Mouse (Mus musculus) forebrain, postnatal 0 days (tissue): ENCODE measurements around the gene Gm44805. TPM values are rescaled to one million over a fixed set of nuclear protein-coding genes. Genes with fewer than 3 reads are reported as not detected.

Experiments
- ATAC-seq: fragments of 200-750 bp; cut with Nextera tagmentation; 2 replicates; pipeline ENCODE4 v1.8.0; 2017; ENCODE audit warnings: mild to moderate bottlenecking, moderate library complexity
- DNase-seq: peaks from one replicate; pipeline ENCODE4 v3.0.0-alpha.2; 2015
- H3K27ac ChIP-seq: fragments of 300-500 bp; sonication (generic); 2 replicates; pipeline ENCODE4 v1.5.1; 2014; ENCODE audit warnings: low read depth, mild to moderate bottlenecking, antibody characterized with exemption, low read length, moderate library complexity, mixed read lengths
- H3K27me3 ChIP-seq: fragments of 300-500 bp; sonication (generic); 2 replicates; pipeline ENCODE4 v1.6.1; 2014; ENCODE audit warnings: mild to moderate bottlenecking, low read length, mixed read lengths; ENCODE audit not compliant: insufficient read depth
- H3K36me3 ChIP-seq: fragments of 300-500 bp; sonication (generic); 2 replicates; pipeline ENCODE4 v1.6.1; 2014; ENCODE audit warnings: mild to moderate bottlenecking, moderate library complexity; ENCODE audit not compliant: insufficient read depth
- H3K4me1 ChIP-seq: fragments of 300-500 bp; sonication (generic); 2 replicates; pipeline ENCODE4 v1.6.1; 2014; ENCODE audit warnings: antibody characterized with exemption; ENCODE audit not compliant: insufficient read depth
- H3K4me2 ChIP-seq: fragments of 300-500 bp; sonication (generic); 2 replicates; pipeline ENCODE4 v1.6.1; 2014; ENCODE audit warnings: low read depth, mild to moderate bottlenecking, moderate library complexity
- H3K4me3 ChIP-seq: fragments of 300-500 bp; sonication (generic); 2 replicates; pipeline ENCODE4 v1.5.1; 2014; ENCODE audit warnings: low read depth, low read length, mixed read lengths
- H3K9ac ChIP-seq: fragments of 300-500 bp; sonication (generic); 2 replicates; pipeline ENCODE4 v1.6.1; 2014; ENCODE audit warnings: mild to moderate bottlenecking
- H3K9me3 ChIP-seq: fragments of 300-500 bp; sonication (generic); 2 replicates; pipeline ENCODE4 v1.6.1; 2016; ENCODE audit warnings: low read length
- CTCF ChIP-seq: sonication (generic); IDR thresholded peaks from 2 replicates; pipeline ENCODE4 v1.5.1; 2016; ENCODE audit warnings: antibody characterized with exemption, control low read depth, low read depth
- WGBS: fragments of 180-500 bp; shearing (Covaris S2); extraction: QIAGEN DNeasy Blood & Tissue Kit; methylation state at CpG from one replicate; pipeline ENCODE4 v1.1.7; 2014; 5-methylcytosine and 5-hydroxymethylcytosine counted together
- polyA plus RNA-seq: library from polyadenylated mRNA; unstranded; fragments of >200 nt; fragmentation: Nextera tagmentation; extraction: Ambion mirVana; gene quantifications from 2 replicates; pipeline ENCODE4 v1.2.1, GENCODE M21; 2015
- total RNA-seq: library from RNA; depleted of rRNA; stranded (reverse); fragments of >200 nt; gene quantifications from 2 replicates; pipeline ENCODE4 v1.2.3, GENCODE M21; 2014

Gm44805 gene
- total and polyA plus RNA-seq, 2 experiments from 2014 or later = not detected

GRCm38 (mm10) chr7:19632720-19633119, 48.5 kb downstream of the Gm44805 start:
- DNase-seq (no peak), ATAC-seq (no peak)
- Histone ChIP-seq H3K27ac (no peak overlapping the region), H3K36me3 (peaks cover 54% of the 10 kb centered on the region), H3K4me3 (no peak overlapping the region), H3K4me2 (no peak overlapping the region), H3K4me1 (no peaks in the 10 kb centered on the region), H3K9ac (no peak overlapping the region), H3K27me3 (no peaks in the 10 kb centered on the region), H3K9me3 (no peaks in the 10 kb centered on the region)
- no peak for TF ChIP-seq CTCF

DNA sequence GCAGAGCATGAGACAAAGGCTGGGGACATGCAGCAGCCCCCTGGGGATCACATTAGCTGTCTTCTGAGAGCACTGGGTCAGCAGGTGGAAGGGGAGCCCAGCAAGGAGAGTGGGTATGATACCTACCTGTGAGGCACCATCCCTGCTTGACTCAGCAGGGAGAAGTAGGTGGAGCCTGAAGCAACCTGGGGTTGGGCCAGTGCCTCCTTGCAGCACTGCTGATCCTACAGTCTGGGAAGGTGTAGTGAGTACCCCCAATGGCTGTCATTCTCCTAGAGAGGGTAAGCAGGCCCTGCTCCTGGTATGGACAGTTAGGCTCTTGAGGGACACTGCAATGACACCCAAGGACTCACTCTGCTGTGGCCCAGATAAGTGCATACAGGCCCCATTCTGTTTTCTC, 48.9 kb downstream of the Gm44805 start:
- Histone ChIP-seq H3K9ac (no peak overlapping the region), H3K36me3 (peaks cover 49% of the 10 kb centered on the region), H3K4me2 (no peak overlapping the region), H3K9me3 (no peaks in the 10 kb centered on the region), H3K27ac (no peak overlapping the region), H3K4me1 (no peaks in the 10 kb centered on the region), H3K27me3 (no peaks in the 10 kb centered on the region), H3K4me3 (no peak overlapping the region)
- no peak for DNase-seq
- TF ChIP-seq CTCF = no peak
- no peak for ATAC-seq

DNA sequence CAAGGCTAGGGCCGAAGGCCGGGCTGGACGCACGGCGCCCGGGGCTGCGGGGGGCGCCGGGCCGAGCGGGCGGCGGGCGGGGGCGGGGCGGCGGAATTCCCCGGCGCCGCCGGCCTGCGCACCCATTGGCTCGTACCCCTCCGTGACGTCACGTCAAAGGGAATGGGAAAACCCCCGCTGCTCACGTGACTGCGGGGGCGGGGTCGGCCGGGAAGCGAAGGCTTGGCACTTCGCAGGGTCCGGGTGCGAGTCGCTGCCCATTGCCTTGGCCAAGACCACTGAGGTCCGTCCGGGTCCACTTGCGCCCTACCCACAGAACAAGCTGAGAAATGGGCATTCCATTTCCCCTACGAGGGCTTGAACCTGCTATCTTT, 51.9 kb downstream of the Gm44805 start, which contains the start of gene Relb:
Relb (minus strand) TSS at position 78 of the 374 bp plus-strand sequence.
- 4% methylated on average over 39 of the region's 41 CpGs for WGBS
- no peak for TF ChIP-seq CTCF
- peaks cover 20% of the 10 kb centered on the region for H3K36me3 ChIP-seq
- H3K9me3 ChIP-seq = no peaks in the 10 kb centered on the region
- ATAC-seq (peak; percentile 85), DNase-seq (peak; percentile 92)
- peak within 1 kb of the TSS; percentile 76 for H3K4me3 ChIP-seq
- H3K9ac ChIP-seq = peak within 1 kb of the TSS; percentile 49
- peak within 1 kb of the TSS; percentile 57; the same call in 1 of the 2 replicates for H3K27ac ChIP-seq
- H3K4me2 ChIP-seq = peak within 1 kb of the TSS; percentile 92
- no peaks in the 10 kb centered on the region for H3K4me1 ChIP-seq
- H3K27me3 ChIP-seq = no peaks in the 10 kb centered on the region

DNA sequence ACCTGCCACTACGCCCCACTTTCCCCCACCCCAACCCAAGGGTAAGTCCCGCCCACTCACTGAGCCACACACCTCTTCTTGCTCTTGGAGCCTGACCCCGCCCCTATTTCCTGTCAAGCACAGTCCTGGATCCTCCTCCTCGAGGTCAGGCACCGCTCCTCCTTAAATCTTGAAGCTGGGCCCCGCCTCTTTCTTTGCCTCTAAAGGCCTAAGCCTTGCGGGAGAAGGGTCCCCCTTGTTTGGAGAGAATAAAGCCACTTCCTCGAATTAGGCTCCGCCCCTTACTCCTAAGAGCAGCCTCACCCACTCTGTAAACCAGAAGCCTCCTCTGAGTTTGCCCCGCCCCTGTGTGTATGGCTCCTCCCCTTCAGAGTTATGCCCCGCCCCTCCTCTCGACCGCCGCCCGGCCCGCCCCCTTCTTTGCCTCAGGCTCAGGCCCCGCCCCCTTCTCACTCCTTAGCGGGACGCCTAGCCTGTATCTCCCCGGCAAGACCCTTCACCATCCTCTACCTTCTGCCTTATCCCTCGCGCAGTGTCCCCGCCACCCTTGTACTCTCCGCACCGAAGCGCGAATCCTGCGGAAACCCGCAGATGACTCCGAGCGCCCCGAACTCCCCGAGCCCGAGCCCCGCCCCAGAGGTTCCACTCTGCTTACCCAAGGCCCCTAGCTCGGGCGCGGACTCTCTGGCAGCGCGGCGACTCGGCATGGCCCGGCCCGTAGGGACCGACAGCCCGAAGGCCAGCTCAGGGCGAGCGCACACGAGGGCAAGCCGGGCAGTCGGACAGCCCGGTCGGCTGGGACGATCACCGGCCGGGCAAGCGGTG, 52.5 kb downstream of the Gm44805 start:
- ATAC-seq (peak; percentile 82), DNase-seq (peak; percentile 82)
- peaks cover 14% of the 10 kb centered on the region for H3K36me3 ChIP-seq
- peak overlapping the region; percentile 49 for H3K9ac ChIP-seq
- no peaks in the 10 kb centered on the region for H3K4me1 ChIP-seq
- H3K9me3 ChIP-seq = no peaks in the 10 kb centered on the region
- TF ChIP-seq CTCF = no peak
- H3K27me3 ChIP-seq = no peaks in the 10 kb centered on the region
- peak overlapping the region; percentile 57; the same call in 1 of the 2 replicates for H3K27ac ChIP-seq
- H3K4me3 ChIP-seq = peak overlapping the region; percentile 76
- peak overlapping the region; percentile 92 for H3K4me2 ChIP-seq
- 2% methylated on average over 53 of the region's 57 CpGs for WGBS

DNA sequence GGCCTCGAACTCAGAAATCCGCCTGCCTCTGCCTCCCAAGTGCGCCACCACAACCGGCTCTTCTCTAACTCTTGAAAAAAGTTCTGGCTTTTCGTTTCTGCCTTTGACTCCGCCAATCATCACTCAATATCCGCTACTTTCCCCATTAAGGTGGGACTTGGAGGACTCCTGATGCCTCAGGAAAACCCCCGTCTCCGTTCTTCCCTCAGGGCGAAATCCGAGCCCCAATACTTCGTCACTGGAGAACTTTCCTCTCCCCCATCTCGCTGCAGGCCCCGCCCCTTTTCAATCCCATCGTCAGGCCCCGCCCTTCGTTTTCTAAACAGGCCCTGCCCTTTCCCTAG, 53.1 kb downstream of the Gm44805 start:
- H3K4me3 ChIP-seq = peak overlapping the region; percentile 76
- H3K36me3 ChIP-seq = peaks cover 9% of the 10 kb centered on the region
- 16% methylated on average over 17 of the region's 17 CpGs for WGBS
- no peaks in the 10 kb centered on the region for H3K27me3 ChIP-seq
- no peak for TF ChIP-seq CTCF
- H3K27ac ChIP-seq = no peak overlapping the region
- peak overlapping the region; percentile 49; the same call in 1 of the 2 replicates for H3K9ac ChIP-seq
- H3K4me2 ChIP-seq = peak overlapping the region; percentile 92
- ATAC-seq (no peak), DNase-seq (no peak)
- H3K4me1 ChIP-seq = no peaks in the 10 kb centered on the region
- no peaks in the 10 kb centered on the region for H3K9me3 ChIP-seq

GRCm38 (mm10) chr7:19627721-19628120, 53.5 kb downstream of the Gm44805 start:
- Histone ChIP-seq H3K27me3 (no peaks in the 10 kb centered on the region), H3K27ac (no peak overlapping the region), H3K9me3 (no peaks in the 10 kb centered on the region), H3K36me3 (peaks cover 4% of the 10 kb centered on the region), H3K9ac (no peak overlapping the region), H3K4me3 (peak overlapping the region; percentile 76), H3K4me2 (peak overlapping the region; percentile 92; the same call in 1 of the 2 replicates), H3K4me1 (no peaks in the 10 kb centered on the region)
- ATAC-seq (no peak), DNase-seq (no peak)
- 77% methylated on average over 3 of the region's 3 CpGs for WGBS
- TF ChIP-seq CTCF = no peak

DNA sequence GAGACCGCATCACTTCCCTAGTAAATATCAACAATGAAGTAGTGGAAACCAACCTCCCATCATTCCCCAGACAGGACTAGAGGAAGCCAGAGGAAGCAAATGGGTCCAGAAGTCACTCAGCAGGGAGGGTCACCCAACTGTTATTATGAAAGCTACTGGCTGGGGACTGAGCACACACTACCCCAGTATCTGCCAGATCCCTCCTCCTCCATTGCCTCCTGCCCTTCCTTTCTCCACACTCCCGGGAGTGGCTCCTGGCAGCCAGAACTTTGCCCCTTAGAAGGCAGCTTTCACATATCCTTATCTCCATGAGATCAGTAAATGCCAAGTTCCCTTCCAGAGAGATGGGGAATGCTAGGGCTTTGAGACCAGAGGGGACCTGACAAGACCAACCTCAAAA, 57.8 kb downstream of the Gm44805 start:
- Histone ChIP-seq H3K27ac (no peak overlapping the region), H3K36me3 (no peaks in the 10 kb centered on the region)
- no peak for ATAC-seq

More for the DNA sequence above, 57.8 kb downstream of the Gm44805 start:
- no peak overlapping the region for H3K4me2 ChIP-seq
- H3K27me3 ChIP-seq = no peaks in the 10 kb centered on the region; the same call in 1 of the 2 replicates
- no peaks in the 10 kb centered on the region for H3K9me3 ChIP-seq
- H3K9ac ChIP-seq = no peak overlapping the region
- TF ChIP-seq CTCF = no peak
- H3K4me3 ChIP-seq = no peak overlapping the region
- DNase-seq = no peak
- no peaks in the 10 kb centered on the region for H3K4me1 ChIP-seq
- 82% methylated on average over 2 of the region's 2 CpGs for WGBS
